Mouse (Mus musculus) bone marrow, adult 2 months (tissue): Measurements from ENCODE around the gene Mical3.

Experiments used
- CTCF ChIP-seq: fragments of 200-500 bp; IDR thresholded peaks from 2 replicates; pipeline ENCODE4 v1.5.1; 2011; ENCODE audit warnings: low read length, control low read depth; ENCODE audit not compliant: control insufficient read depth, insufficient read depth
- POLR2A ChIP-seq: fragments of 200-500 bp; IDR thresholded peaks from 2 replicates; pipeline ENCODE4 v1.6.1; 2011; ENCODE audit warnings: low read depth, mild to moderate bottlenecking, control low read depth, low read length, borderline replicate concordance; ENCODE audit not compliant: control insufficient read depth

- TF ChIP-seq CTCF (no peak), POLR2A (no peak)
These were observed 125.8 kb downstream of the Mical3 start for GRCm38 (mm10) chr6:121004959-121005358.
